Mouse (Mus musculus): Measurements from ENCODE around the gene Dnajc16. TPM values are rescaled to one million over a fixed set of nuclear protein-coding genes. Genes with fewer than 3 reads are reported as not detected.

Dnajc16 gene
- polyA plus RNA-seq (2012; rRNA removed): 11.3 and 12.2 TPM in 2 replicates

GRCm38 (mm10) chr4:141790524-141790990, at the start of gene Dnajc16:
Gene Dnajc16, minus strand, starts transcription at chr4:141790931.
- TF ChIP-seq POLR2A (IDR thresholded peaks at IDR 0.05; ENCODE audit: control insufficient read depth, low read depth, low read length): peak; percentile 57; the same call in 1 of the 2 replicates
- no peak for TF ChIP-seq CTCF (IDR thresholded peaks at IDR 0.05; ENCODE audit: control insufficient read depth, insufficient read depth, insufficient replicate concordance, low read depth, low read length)
- peak within 1 kb of the TSS; percentile 87 for H3K4me3 ChIP-seq (ENCODE audit: control insufficient read depth, low read depth, low read length)

DNA sequence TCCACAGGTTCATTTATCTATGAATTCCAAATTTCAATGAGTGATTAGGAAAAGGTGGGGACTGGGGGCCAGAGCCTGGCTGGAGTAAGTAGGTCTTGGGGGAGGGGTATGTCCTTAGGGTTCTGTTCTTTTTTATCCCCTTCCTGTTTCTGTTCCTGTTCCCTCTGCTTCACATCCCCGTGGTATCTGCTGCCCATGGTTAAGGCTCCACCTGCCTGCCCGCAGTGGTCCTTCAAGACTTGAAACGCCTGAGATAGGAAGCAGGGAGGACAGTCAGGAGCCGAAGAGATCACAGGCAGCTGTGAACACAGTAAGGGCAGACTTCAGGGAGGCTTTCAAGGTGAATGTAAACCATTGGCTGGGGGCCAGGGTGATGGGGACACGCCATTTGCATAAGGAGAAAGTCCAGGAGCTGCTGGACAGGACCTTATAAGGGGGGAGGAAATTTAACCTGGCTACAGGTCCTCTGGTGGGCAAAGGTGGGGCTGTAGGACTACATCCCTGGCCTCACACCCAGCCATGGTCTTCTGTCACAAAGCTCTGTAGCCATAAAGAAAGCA, 43.9 kb upstream of the Dnajc16 start:
- no peak for TF ChIP-seq POLR2A (IDR thresholded peaks at IDR 0.05; ENCODE audit: control insufficient read depth, low read depth, low read length)
- no peak for TF ChIP-seq CTCF (IDR thresholded peaks at IDR 0.05; ENCODE audit: control insufficient read depth, insufficient read depth, insufficient replicate concordance, low read depth, low read length)
- H3K4me1 ChIP-seq (ENCODE audit: control insufficient read depth, insufficient read depth, low read length): peaks cover 7% of the 10 kb centered on the region
- no peak overlapping the region for H3K27ac ChIP-seq (ENCODE audit: control insufficient read depth, insufficient read depth, low read depth, low read length)
- no peaks in the 10 kb centered on the region for H3K36me3 ChIP-seq (ENCODE audit: control insufficient read depth, insufficient read depth, low read length)
- H3K27me3 ChIP-seq (ENCODE audit: control insufficient read depth, insufficient read depth, low read length): no peaks in the 10 kb centered on the region
- H3K4me3 ChIP-seq (ENCODE audit: control insufficient read depth, low read depth, low read length): no peak overlapping the region; the same call in 1 of the 2 replicates

More at GRCm38 (mm10) chr4:141790524-141790990, at the start of gene Dnajc16:
- Histone ChIP-seq H3K4me1 (ENCODE audit: control insufficient read depth, insufficient read depth, low read length) (peaks cover 12% of the 10 kb centered on the region), H3K36me3 (ENCODE audit: control insufficient read depth, insufficient read depth, low read length) (no peaks in the 10 kb centered on the region; the same call in 1 of the 2 replicates), H3K27ac (ENCODE audit: control insufficient read depth, insufficient read depth, low read depth, low read length) (peak within 1 kb of the TSS; percentile 73), H3K27me3 (ENCODE audit: control insufficient read depth, insufficient read depth, low read length) (no peaks in the 10 kb centered on the region)

GRCm38 (mm10) chr4:141833911-141834310, 43.2 kb upstream of the Dnajc16 start:
- TF ChIP-seq CTCF (IDR thresholded peaks at IDR 0.05; ENCODE audit: control insufficient read depth, insufficient read depth, insufficient replicate concordance, low read depth, low read length): no peak
- TF ChIP-seq POLR2A (IDR thresholded peaks at IDR 0.05; ENCODE audit: control insufficient read depth, low read depth, low read length): no peak
- Histone ChIP-seq H3K27me3 (ENCODE audit: control insufficient read depth, insufficient read depth, low read length) (no peaks in the 10 kb centered on the region), H3K36me3 (ENCODE audit: control insufficient read depth, insufficient read depth, low read length) (no peaks in the 10 kb centered on the region), H3K4me3 (ENCODE audit: control insufficient read depth, low read depth, low read length) (no peak overlapping the region), H3K4me1 (ENCODE audit: control insufficient read depth, insufficient read depth, low read length) (peaks cover 7% of the 10 kb centered on the region), H3K27ac (ENCODE audit: control insufficient read depth, insufficient read depth, low read depth, low read length) (no peak overlapping the region)

- Histone ChIP-seq H3K36me3 (ENCODE audit: control insufficient read depth, insufficient read depth, low read length) (no peaks in the 10 kb centered on the region), H3K27me3 (ENCODE audit: control insufficient read depth, insufficient read depth, low read length) (no peaks in the 10 kb centered on the region), H3K4me1 (ENCODE audit: control insufficient read depth, insufficient read depth, low read length) (peaks cover 7% of the 10 kb centered on the region), H3K27ac (ENCODE audit: control insufficient read depth, insufficient read depth, low read depth, low read length) (no peak overlapping the region), H3K4me3 (ENCODE audit: control insufficient read depth, low read depth, low read length) (peak overlapping the region; percentile 58; the same call in 1 of the 2 replicates)
- TF ChIP-seq CTCF (IDR thresholded peaks at IDR 0.05; ENCODE audit: control insufficient read depth, insufficient read depth, insufficient replicate concordance, low read depth, low read length) (no peak), POLR2A (IDR thresholded peaks at IDR 0.05; ENCODE audit: control insufficient read depth, low read depth, low read length) (no peak)
Measured at GRCm38 (mm10) chr4:141831361-141831760, 40.6 kb upstream of the Dnajc16 start.

- TF ChIP-seq POLR2A (IDR thresholded peaks at IDR 0.05; ENCODE audit: control insufficient read depth, low read depth, low read length) (no peak), CTCF (IDR thresholded peaks at IDR 0.05; ENCODE audit: control insufficient read depth, insufficient read depth, insufficient replicate concordance, low read depth, low read length) (no peak)
- Histone ChIP-seq H3K4me3 (ENCODE audit: control insufficient read depth, low read depth, low read length) (no peak overlapping the region), H3K27ac (ENCODE audit: control insufficient read depth, insufficient read depth, low read depth, low read length) (no peak overlapping the region), H3K4me1 (ENCODE audit: control insufficient read depth, insufficient read depth, low read length) (peaks cover 7% of the 10 kb centered on the region), H3K27me3 (ENCODE audit: control insufficient read depth, insufficient read depth, low read length) (no peaks in the 10 kb centered on the region), H3K36me3 (ENCODE audit: control insufficient read depth, insufficient read depth, low read length) (no peaks in the 10 kb centered on the region)
Measured at GRCm38 (mm10) chr4:141830381-141830780, 39.6 kb upstream of the Dnajc16 start.

DNA sequence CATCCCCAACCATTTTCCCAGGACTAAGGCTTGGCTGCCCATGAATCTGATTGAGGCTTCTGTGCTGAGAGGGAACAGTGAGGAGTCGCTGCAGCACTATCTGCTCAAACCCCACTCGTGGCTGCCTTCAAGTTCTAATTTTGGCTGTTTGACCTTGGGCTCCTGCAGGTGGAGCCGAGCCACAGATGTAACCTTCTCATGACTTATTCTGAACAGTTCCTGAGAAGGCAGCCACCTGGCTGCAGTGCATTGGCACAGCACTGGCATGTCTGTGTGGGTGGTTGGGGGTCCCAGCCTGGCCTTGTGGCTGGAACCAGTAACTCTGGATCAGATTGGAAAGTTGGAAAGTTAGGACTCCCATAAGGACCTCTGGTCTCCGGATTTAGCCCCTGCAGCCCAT, 37.4 kb upstream of the Dnajc16 start:
- Histone ChIP-seq H3K4me1 (ENCODE audit: control insufficient read depth, insufficient read depth, low read length) (peaks cover 7% of the 10 kb centered on the region), H3K4me3 (ENCODE audit: control insufficient read depth, low read depth, low read length) (no peak overlapping the region), H3K27me3 (ENCODE audit: control insufficient read depth, insufficient read depth, low read length) (no peaks in the 10 kb centered on the region), H3K36me3 (ENCODE audit: control insufficient read depth, insufficient read depth, low read length) (no peaks in the 10 kb centered on the region), H3K27ac (ENCODE audit: control insufficient read depth, insufficient read depth, low read depth, low read length) (no peak overlapping the region)
- TF ChIP-seq CTCF (IDR thresholded peaks at IDR 0.05; ENCODE audit: control insufficient read depth, insufficient read depth, insufficient replicate concordance, low read depth, low read length) (no peak), POLR2A (IDR thresholded peaks at IDR 0.05; ENCODE audit: control insufficient read depth, low read depth, low read length) (no peak)

GRCm38 (mm10) chr4:141827401-141827800, 36.7 kb upstream of the Dnajc16 start:
- H3K4me1 ChIP-seq (ENCODE audit: control insufficient read depth, insufficient read depth, low read length): peaks cover 7% of the 10 kb centered on the region
- H3K36me3 ChIP-seq (ENCODE audit: control insufficient read depth, insufficient read depth, low read length): no peaks in the 10 kb centered on the region
- H3K27me3 ChIP-seq (ENCODE audit: control insufficient read depth, insufficient read depth, low read length): no peaks in the 10 kb centered on the region
- H3K4me3 ChIP-seq (ENCODE audit: control insufficient read depth, low read depth, low read length): no peak overlapping the region
- no peak overlapping the region for H3K27ac ChIP-seq (ENCODE audit: control insufficient read depth, insufficient read depth, low read depth, low read length)
- TF ChIP-seq POLR2A (IDR thresholded peaks at IDR 0.05; ENCODE audit: control insufficient read depth, low read depth, low read length) (no peak), CTCF (IDR thresholded peaks at IDR 0.05; ENCODE audit: control insufficient read depth, insufficient read depth, insufficient replicate concordance, low read depth, low read length) (no peak)
